Mouse (Mus musculus): ENCODE results near the gene Trim30a.

DNA sequence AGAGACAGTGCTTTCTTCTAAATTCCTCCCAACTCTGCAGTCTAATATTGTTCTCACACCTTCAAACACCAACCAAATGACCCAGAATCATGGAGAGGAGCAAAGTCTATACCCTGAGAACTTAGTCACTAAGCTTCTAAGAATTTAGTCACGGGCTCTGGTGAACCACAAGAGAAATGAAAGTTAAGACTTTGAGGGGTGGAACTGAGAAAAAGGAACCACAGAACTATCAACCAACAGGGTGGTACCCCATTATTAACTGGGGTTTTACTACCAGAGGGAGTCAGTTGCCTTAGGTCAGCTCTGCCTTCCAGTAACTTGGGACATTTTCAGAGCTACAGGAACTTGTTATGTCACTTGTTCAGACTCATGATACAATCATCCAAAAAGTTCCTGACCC lies 64.3 kb downstream of the Trim30a start, which contains the start of gene Trim30c:
- TF ChIP-seq CTCF (IDR thresholded peaks at IDR 0.05; ENCODE audit: extremely low read depth, insufficient read depth, low read length) = no peak
- TF ChIP-seq POLR2A (IDR thresholded peaks at IDR 0.05; ENCODE audit: extremely low read depth, insufficient read depth, low read length) = no peak
